Mouse (Mus musculus) embryo, embryonic 11.5 days (tissue): ENCODE data around the gene Svop.

Source experiments
- DNase-seq: peaks from one replicate; pipeline ENCODE4 v3.0.0-alpha.2; 2012; ENCODE audit warnings: low read depth, low spot score

Svop gene

GRCm38 (mm10) chr5:113999382-113999781, 92.0 kb downstream of the Svop start:
- DNase-seq, result no peak

GRCm38 (mm10) chr5:113996458-113996857, 94.9 kb downstream of the Svop start:
- no peak for DNase-seq

DNA sequence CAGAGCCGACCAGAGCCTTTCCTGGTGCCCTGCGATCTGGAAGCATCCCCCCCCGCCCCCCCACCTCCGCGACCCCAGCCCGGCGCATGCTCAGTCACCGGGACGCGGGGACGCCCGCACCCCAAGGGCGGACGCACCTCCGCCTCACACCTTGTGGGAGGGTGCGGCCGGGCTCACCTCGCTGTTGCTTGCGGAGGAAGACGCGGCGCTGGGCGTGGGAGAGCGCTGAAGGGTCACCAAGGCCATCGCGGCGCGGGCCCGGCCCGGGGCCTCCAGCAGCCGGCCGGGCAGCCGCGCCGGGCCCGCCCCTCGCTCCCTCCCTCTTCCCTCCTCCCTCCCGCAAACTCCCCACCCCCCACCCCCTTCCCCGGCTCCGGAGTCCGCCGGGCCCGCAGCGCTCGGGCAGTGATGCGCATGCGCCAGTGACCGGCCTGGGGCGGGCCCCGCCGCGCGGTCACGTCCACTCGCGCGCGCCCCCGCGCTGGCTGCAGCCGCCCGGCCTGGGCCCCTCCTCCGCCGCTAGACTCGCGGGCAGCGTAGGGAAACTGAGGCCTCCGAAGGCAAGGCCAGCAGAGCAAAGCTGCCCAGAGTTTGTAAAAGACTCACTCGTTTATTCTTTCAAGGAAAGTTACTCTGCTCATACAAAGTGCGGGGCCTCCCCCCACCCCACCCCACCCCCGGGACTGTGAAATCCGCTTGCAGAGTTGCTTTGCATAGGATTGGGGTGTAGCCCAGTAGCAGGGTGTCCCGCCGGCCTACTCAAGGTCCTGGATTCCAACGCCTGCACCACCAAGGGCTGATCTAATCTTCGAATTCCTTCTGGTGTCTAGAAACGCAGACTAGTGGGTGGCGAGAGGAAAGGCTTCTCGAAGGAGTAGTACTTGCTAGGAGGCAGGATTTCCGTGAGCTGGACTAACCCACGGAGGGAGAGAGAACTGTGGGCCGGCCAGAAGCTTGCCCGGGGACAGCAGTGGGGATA, 97.6 kb downstream of the Svop start, which contains the start of gene Ssh1:
Gene Ssh1 (minus strand): TSS at position 408 of the 979 bp plus-strand sequence.
- DNase-seq, result peak; percentile 85

GRCm38 (mm10) chr5:113993031-113993486, 98.3 kb downstream of the Svop start:
- peak; percentile 35 for DNase-seq

GRCm38 (mm10) chr5:113992339-113992831, 99.0 kb downstream of the Svop start:
- no peak for DNase-seq

- no peak for DNase-seq
Observed at GRCm38 (mm10) chr5:113991141-113991540, 100.2 kb downstream of the Svop start.

- no peak for DNase-seq
Observed at GRCm38 (mm10) chr5:113990593-113990992, 100.8 kb downstream of the Svop start.

GRCm38 (mm10) chr5:113989437-113990024, 101.8 kb downstream of the Svop start:
- DNase-seq, result no peak

DNA sequence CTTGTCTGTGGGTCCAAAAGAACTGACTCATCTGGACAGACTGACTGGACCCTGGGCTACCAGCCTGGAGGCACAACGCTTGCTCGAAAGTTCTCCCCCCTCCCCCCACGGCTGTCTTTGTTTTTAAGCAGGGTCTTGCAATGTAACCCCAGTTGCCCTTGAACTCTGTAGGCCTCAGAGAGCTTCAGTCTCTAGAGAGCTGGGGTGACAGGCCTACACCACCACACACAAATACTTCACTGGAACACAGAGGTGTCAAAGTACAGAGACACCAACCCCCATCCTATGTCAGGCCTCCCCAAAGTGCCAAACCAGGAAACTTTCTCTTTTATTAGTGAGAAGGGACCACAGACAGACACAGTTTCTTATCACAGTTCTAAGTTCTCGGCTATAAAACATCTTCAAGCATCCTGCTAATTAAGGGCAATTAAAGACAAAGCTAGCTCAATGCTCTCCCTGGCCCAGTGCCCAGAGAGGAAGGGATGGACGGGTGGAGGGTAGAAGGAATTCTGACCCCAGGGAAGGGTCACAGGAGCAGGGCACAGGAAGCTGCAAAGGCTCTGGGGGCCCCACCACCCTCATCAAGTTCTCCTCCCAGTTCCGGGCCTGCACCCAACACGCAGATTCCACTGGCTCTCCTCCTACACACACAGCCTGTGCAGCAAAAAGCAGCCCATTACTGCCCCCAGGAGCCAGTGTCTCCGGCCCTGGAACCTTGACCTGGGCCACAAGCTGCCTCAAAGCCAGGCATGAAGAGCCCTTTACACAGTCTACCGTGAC, 105.0 kb downstream of the Svop start:
- no peak for DNase-seq

DNA sequence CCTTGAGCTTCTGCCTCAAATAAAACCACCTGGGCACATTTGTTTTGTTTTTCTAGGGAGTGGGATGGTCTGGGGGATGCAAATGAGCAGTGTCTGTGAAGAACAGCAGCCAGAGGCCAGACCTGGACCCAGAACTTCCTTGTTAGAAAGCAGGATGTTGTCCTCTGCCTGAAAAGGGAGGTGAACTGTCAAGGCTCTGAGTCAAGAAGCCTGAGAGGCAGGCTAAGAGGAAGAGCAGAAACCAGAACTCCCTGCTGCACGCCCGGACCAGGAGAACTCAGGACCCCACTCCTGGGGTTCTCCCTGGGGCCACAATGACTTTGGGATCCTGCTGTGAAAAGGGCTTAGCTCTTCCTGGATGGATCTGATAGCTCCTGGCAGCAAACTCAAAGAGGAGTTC, 105.6 kb downstream of the Svop start:
- DNase-seq, result no peak

DNA sequence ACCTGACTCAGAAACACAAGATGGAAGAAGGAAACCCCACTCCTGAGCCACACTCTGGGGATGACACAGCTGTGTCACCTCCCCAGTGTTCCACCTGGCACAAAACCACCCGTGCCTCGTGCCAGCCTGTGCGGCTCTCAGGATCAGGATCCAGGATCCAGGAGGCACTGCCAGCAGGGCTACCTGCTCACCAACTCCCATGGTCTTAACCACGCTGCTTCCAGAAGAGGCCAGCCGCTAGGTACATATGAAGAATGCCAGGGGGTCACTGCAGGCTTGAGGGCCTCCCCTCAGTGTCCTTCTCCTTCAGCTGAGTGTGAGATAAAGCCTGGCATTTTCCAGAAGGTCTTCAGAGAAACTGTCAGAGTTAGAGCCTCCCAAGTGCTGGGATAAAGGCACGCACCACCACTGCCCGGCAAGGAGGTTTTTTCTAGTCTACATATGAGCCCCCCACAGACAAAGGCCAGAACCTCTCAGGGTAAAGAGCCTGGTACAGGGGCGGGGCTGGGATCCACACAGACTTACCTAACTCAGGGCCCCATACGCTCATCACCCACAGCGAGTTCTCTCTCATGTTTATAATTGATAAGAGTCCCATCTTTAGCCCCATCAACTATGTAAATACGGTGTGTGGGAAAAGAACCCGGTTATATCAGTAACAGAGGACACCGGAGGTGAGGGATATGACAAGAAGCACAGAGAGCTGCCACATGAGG, 107.2 kb downstream of the Svop start:
- no peak for DNase-seq

- DNase-seq, result no peak
Observed at GRCm38 (mm10) chr5:113983541-113983940, 107.8 kb downstream of the Svop start.

- no peak for DNase-seq
Observed at GRCm38 (mm10) chr5:113981843-113982242, 109.5 kb downstream of the Svop start.

- DNase-seq, result no peak
Observed at GRCm38 (mm10) chr5:113981171-113981570, 110.2 kb downstream of the Svop start.

- DNase-seq, result no peak
Observed at GRCm38 (mm10) chr5:113980511-113980910, 110.9 kb downstream of the Svop start.

- no peak for DNase-seq
Observed at GRCm38 (mm10) chr5:113977309-113977708, 114.1 kb downstream of the Svop start.
